Mouse (Mus musculus) left cerebral cortex, adult 11 months (tissue): ENCODE results near the gene Rtp4.

Experiments
- DNase-seq: peaks from one replicate; pipeline ENCODE4 v3.0.0; 2022; ENCODE audit warnings: low spot score

The Rtp4 gene

GRCm38 (mm10) chr16:23591119-23592105 lies 71.3 kb downstream of the Rtp4 start:
- no peak for DNase-seq

DNA sequence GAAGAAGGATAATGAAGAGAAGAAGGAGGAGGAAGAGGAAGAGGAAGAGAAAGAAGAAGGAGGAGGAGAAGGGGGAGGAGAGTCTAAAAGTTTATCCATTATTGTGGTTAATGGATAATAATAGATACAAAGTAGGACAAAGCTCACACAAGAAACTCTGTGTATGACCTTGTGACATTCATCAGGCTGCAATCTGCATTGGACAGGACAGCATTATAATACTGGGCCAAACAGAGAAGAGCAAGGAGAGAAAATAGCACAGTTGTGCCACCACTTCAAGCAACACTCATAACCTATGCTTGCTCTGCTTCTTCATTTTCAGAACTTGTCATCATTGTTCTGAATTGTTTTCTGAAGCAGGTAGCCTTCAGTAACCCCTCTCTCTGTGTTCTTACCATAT lies 72.4 kb downstream of the Rtp4 start:
- no peak for DNase-seq

DNA sequence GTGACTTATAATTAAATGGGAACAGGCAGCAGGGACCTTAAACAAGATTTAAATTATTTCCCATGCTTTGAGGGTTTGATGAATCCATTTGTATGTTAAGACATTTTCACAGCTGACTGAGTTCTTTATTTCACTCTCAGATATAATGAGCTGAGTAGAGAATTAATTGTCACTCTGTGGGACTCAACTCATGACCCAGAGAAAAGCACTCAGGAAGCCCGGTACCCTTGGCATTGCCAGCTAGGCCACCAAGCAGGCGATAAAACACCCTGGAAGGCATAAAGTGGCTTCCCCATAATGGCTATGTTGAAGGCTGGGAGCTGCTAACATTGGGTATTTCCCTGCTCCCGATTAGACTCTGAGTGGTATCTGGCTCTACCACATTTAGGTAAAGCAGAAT lies 76.6 kb downstream of the Rtp4 start:
- no peak for DNase-seq

DNA sequence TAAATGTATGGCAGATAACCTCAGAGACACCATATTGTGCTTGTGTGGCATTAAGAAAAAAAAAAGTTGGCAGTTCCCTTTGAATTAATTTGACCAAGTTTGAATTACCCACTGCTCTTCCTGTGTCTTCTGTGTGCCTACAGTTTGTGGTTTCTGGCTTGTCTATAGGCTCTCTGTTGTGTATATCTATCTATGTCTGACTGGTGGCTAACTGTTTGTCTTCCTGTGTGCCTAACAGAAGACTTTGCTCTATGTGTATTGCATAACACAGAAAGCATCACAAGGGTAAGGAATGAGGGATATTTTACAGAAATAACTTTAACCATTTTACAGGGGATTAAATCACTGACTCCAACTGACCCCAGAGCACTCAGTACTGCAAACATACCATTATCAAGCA lies 77.9 kb downstream of the Rtp4 start:
- no peak for DNase-seq

DNA sequence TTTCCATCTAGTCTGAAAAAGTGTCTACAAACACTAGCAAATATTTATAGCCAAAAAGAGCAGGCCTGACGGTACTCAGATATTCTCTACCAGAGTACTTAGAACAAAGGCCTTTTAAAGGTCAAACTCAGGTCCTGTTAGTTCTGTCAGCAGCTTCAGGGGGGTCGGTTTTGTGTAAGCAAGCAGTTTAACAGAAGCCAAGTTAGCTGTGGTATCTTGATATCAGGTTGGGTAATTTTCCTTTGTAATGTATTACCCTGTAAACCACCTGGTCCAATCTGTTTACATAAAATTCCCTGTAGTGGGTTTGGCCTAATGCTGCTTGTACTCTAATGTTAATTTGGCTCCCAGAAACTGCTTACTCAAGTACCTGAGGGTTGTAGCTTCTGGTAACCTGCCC lies 86.1 kb downstream of the Rtp4 start:
- no peak for DNase-seq

DNA sequence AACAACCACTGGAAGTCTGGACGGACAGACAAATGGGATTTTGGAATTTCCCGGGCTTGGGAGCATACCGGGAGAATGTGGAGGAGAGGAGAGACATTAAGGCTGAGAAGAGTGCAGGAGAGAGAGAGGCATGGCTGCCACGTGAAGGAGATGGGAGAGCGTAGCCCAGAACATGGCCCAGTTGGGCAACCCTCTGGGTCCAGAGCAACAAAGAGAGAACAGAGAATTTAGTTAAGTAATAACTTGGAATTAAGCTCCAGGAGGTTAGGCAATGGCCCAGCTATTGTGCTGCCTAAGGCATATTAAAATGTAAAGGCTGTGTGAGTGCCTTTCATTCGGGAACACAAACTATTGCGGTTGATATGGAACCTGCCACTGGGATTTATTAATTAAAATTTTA lies 86.6 kb downstream of the Rtp4 start:
- DNase-seq = no peak

- no peak for DNase-seq
Measured at GRCm38 (mm10) chr16:23607911-23608410, 87.9 kb downstream of the Rtp4 start.

DNA sequence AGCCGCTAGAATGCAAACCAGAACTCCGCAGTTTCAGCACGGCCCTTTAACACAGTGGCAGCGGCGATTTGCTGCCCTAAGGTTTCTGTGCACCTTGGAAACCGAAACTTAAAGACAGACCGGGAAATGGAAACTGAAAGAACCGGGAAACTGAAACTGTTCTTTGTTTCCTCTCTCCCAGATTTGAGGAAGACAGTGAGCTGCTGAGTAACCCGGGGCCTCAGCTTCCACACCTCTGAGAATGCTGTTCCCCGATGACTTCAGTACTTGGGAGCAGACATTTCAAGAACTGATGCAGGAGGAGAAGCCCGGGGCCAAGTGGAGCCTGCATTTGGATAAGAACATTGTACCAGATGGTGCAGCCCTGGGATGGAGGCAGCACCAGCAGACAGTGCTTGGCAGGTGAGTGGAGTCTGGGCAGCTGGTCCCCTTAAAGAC lies 89.7 kb downstream of the Rtp4 start:
- no peak for DNase-seq

DNA sequence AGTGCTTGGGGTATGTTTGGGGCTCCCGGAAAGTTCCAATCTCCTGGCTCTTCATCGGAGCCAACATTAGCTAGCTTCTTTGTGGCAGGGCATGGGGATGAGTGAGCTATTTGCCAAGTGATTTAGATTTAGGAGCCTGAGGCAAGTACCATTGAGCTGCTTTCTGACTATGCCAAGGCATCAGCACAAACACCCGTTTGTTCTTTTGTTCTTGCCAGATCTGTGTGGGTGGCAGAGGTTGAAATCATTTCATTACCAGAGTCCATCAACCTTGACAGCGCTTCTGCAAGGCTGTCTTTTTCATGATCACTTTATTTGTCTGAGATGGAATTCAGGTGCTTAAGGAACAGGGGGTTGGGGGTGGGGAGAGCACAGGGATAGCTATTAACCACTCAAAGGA lies 104.1 kb downstream of the Rtp4 start:
- DNase-seq = no peak

DNA sequence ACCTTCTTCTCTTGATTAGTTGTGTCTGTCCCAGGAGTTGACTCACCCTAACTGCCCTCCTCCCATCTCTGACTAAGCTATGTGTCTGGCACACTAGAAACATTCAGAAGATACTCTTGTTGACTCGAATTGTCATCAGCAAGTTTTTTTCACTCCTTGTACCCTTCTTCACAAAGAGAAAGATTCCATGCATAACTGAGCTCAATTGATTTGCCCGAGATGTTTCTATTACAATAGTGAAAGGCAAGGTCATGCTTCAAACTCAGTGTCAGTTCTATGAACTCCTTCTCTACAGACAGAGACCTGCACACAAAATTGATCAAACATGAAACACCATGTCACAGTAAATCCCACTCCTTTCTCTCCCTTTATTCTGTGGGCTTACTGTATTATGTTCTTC lies 111.4 kb downstream of the Rtp4 start:
- DNase-seq = no peak

DNA sequence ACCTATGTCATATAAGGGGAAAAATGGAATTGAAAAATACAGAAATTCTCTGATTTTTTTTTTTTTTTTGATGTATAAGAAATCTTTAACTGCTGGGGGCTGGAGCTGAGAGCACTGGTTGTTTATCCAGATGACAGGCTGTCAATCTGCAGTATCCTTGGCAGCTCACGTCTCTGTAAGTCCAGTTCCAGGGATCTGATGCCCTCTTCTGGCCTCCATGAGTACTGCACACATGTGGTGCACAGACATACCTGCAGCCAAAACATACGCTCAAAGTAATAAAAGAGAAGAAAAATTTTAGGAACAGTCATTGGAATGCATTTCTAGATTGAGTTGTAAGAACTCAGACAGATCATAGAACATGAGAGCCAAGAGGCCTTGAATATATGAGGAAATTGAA lies 112.6 kb downstream of the Rtp4 start:
- no peak for DNase-seq

- DNase-seq = no peak
Measured at GRCm38 (mm10) chr16:23653028-23653427, 132.9 kb downstream of the Rtp4 start.

GRCm38 (mm10) chr16:23653479-23653878 lies 133.4 kb downstream of the Rtp4 start:
- no peak for DNase-seq

GRCm38 (mm10) chr16:23659597-23660531 lies 139.8 kb downstream of the Rtp4 start:
- no peak for DNase-seq
